Mouse (Mus musculus) liver, embryonic 13.5 days (tissue): ENCODE results near the gene Rab42. TPM values are rescaled to one million over a fixed set of nuclear protein-coding genes. Genes with fewer than 3 reads are reported as not detected.

Experiments used
- ATAC-seq: fragments of 200-750 bp; cut with Nextera tagmentation; 2 replicates; pipeline ENCODE4 v1.8.0; 2017; ENCODE audit warnings: low read depth, mild to moderate bottlenecking, moderate number of reproducible peaks, moderate library complexity
- DNase-seq: peaks from one replicate; pipeline ENCODE4 v3.0.0; 2022
- H3K27ac ChIP-seq: fragments of 300-500 bp; sonication (generic); 2 replicates; pipeline ENCODE4 v1.5.1; 2015; ENCODE audit warnings: moderate library complexity, mild to moderate bottlenecking, inconsistent platforms
- H3K27me3 ChIP-seq: fragments of 300-500 bp; sonication (generic); 2 replicates; pipeline ENCODE4 v1.6.1; 2015; ENCODE audit warnings: mild to moderate bottlenecking, inconsistent platforms
- H3K36me3 ChIP-seq: fragments of 300-500 bp; sonication (generic); 2 replicates; pipeline ENCODE4 v1.6.1; 2015; ENCODE audit warnings: mild to moderate bottlenecking, inconsistent platforms
- H3K4me1 ChIP-seq: fragments of 300-500 bp; sonication (generic); replicated peaks from 2 replicates; pipeline ENCODE4 v1.6.1; 2015; ENCODE audit warnings: inconsistent platforms
- H3K4me2 ChIP-seq: fragments of 300-500 bp; sonication (generic); 2 replicates; pipeline ENCODE4 v1.6.1; 2015; ENCODE audit warnings: inconsistent platforms, mild to moderate bottlenecking, moderate library complexity
- H3K4me3 ChIP-seq: fragments of 300-500 bp; sonication (generic); replicated peaks from 2 replicates; pipeline ENCODE4 v1.5.1; 2015; ENCODE audit warnings: mild to moderate bottlenecking, inconsistent platforms
- H3K9ac ChIP-seq: fragments of 300-500 bp; sonication (generic); 2 replicates; pipeline ENCODE4 v1.6.1; 2015; ENCODE audit warnings: mild to moderate bottlenecking, inconsistent platforms
- H3K9me3 ChIP-seq: fragments of 300-500 bp; sonication (generic); replicated peaks from 2 replicates; pipeline ENCODE4 v1.6.1; 2016; ENCODE audit warnings: inconsistent platforms
- WGBS: fragments of 180-500 bp; shearing (Covaris S2); methylation state at CpG from one replicate; pipeline ENCODE4 v1.1.7; 2015; ENCODE audit not compliant: insufficient replicate concordance; 5-methylcytosine and 5-hydroxymethylcytosine counted together
- polyA plus RNA-seq: library from polyadenylated mRNA; unstranded; fragments of >200 nt; fragmentation: Nextera tagmentation; extraction: Ambion mirVana; gene quantifications from 2 replicates; pipeline ENCODE4 v1.2.1, GENCODE M21; 2015

Gene Rab42
- polyA plus RNA-seq, result 0.44 and 1.2 TPM in 2 replicates

DNA sequence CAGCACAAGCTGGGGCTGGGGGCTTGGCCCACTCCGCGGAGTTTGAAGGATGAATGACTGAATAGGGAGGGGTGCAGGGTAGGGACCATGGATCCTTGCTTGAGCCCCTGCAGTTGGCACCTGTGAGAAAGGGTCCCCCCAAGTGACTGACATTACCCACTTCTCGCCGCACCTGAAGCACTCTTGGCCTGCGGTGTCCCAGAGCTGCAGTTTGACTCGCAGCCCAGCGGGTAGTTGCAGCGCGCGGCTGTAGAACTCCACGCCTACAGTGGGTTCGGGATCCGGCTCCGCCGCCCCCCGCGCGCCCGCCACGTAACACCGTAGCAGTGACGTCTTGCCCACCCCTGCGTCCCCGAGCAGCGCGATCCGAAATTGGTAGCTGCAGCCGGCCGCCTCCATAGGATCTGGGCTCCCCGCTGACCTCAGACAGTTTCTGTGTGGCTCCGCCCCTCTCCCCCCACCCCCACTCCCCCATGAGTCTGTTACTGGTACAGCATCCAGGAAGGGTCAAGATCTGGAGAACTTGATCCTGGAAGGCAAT lies at the start of gene Rab42:
Gene Rab42 (minus strand): TSS at position 447 of the 541 bp plus-strand sequence.
- WGBS, result 2% methylated on average over 31 of the region's 31 CpGs
- ATAC-seq, result peak; percentile 76
- peak within 1 kb of the TSS; percentile 69 for H3K27ac ChIP-seq
- no peaks in the 10 kb centered on the region for H3K36me3 ChIP-seq
- H3K4me1 ChIP-seq, result peaks cover 33% of the 10 kb centered on the region
- H3K9me3 ChIP-seq, result no peaks in the 10 kb centered on the region
- no peaks in the 10 kb centered on the region for H3K27me3 ChIP-seq
- peak within 1 kb of the TSS; percentile 86 for H3K4me2 ChIP-seq
- H3K9ac ChIP-seq, result peak within 1 kb of the TSS; percentile 74
- peak; percentile 50 for DNase-seq
- peak within 1 kb of the TSS; percentile 64 for H3K4me3 ChIP-seq

DNA sequence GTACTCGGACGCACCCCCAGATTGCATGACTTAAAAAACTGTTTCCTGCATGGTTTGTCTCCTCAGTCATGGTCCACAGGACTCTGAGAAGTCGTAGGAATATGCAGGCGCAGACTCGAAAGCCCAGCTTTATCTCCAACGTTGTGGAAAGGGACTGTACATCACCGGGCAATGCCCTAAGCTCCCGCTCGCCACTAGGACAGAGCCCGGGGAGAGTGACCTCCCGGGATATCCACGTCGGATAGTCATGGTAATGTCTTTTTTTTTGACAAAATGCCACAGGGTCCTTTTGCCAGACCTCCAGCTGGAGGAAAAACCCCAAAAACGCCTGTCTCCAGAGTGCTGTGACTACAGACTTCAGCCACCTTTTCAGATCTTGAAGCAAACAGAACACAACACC lies 49.6 kb upstream of the Rab42 start:
- peak overlapping the region; percentile 84 for H3K4me3 ChIP-seq

DNA sequence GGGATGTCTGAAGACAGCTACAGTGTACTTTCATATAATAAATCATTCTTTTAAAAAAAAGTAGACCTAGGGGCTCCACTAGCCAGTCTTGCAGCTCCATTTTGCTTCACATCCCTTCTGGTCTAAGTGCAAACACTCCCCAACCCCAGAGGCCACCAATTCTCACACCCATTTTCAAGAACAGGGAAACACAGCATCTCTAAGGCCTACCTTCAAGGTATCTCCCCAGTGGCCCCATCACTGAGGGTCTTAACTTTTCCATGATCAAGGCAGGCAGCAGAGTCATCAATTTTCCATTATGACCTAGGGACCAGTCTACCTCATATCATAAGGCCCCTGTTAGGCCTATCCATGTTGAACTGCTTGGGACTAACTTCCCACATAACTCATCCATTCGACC lies 48.2 kb upstream of the Rab42 start:
- peak overlapping the region; percentile 92 for H3K9ac ChIP-seq
- peaks cover 61% of the 10 kb centered on the region for H3K4me1 ChIP-seq
- peak overlapping the region; percentile 84 for H3K4me3 ChIP-seq
- no peak for ATAC-seq
- no peaks in the 10 kb centered on the region for H3K27me3 ChIP-seq
- H3K9me3 ChIP-seq, result no peaks in the 10 kb centered on the region
- peak overlapping the region; percentile 77 for H3K4me2 ChIP-seq
- peak overlapping the region; percentile 97 for H3K27ac ChIP-seq
- WGBS, result 13% methylated on average over 1 of the region's 1 CpGs
- H3K36me3 ChIP-seq, result peaks cover 32% of the 10 kb centered on the region
- no peak for DNase-seq

More for the DNA sequence above, 49.6 kb upstream of the Rab42 start:
- no peak for DNase-seq
- peak overlapping the region; percentile 77 for H3K4me2 ChIP-seq
- no peaks in the 10 kb centered on the region for H3K9me3 ChIP-seq
- peak overlapping the region; percentile 92 for H3K9ac ChIP-seq
- H3K4me1 ChIP-seq, result peaks cover 72% of the 10 kb centered on the region
- ATAC-seq, result no peak
- H3K27ac ChIP-seq, result peak overlapping the region; percentile 97
- under 1% methylated on average over 14 of the region's 14 CpGs for WGBS
- H3K27me3 ChIP-seq, result no peaks in the 10 kb centered on the region
- H3K36me3 ChIP-seq, result peaks cover 42% of the 10 kb centered on the region

DNA sequence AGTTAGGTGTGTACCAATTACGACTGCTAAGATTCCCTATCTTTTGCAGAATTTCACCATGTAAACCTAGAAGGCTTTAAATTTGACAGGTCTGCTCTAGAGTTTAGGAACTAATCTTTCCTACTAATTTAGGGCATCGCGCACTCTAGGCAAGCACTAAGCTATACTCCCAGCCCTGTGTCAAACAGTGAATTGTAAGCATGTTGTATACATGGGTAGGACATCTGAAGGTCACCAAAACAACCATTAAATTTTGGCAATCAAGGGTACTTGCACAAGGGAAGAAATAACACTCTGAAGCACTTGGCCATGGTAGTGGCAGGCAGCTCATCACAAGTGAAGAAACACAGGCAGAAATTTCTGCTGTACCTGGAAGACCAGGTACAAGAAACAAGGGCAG lies 47.7 kb upstream of the Rab42 start:
- H3K4me3 ChIP-seq, result peak overlapping the region; percentile 84; the same call in 1 of the 2 replicates

DNA sequence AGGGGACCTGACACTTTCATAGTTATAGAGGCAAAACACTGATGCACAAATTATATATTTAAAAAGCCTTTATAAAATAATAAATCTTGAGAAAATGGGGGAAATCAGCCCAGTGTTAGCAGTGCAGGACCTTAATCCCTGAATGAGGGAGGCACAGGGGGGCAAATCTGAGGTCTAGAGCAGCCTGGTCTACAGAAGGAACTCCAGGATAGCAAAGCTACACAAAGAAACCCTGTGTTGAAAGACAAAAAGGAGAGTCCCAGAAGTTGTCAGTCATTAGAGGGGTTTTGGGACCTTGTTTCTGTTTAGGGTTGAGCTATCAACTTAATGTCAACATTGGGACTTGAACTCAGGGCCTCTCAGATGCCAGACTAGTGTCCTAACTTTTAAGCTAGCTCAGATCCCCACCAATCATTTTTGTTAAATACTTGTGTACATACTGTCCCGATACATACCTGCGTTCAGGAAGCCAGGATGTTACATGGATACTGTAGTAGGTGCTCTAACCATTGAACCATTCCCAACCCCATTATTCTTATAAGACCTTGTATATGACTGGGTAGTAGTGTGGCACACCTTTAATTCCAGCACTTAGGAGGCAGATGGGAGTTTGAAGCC lies 47.0 kb upstream of the Rab42 start:
- Histone ChIP-seq H3K4me2 (0 out of 2 replicates have a peak overlapping the region, but pooled peaks have one; percentile 77), H3K27ac (peak overlapping the region; percentile 97), H3K9ac (0 out of 2 replicates have a peak overlapping the region, but pooled peaks have one; percentile 26), H3K36me3 (peaks cover 29% of the 10 kb centered on the region), H3K9me3 (no peaks in the 10 kb centered on the region), H3K4me1 (peaks cover 57% of the 10 kb centered on the region), H3K4me3 (no peak overlapping the region), H3K27me3 (no peaks in the 10 kb centered on the region)
- 10% methylated on average over 2 of the region's 2 CpGs for WGBS
- DNase-seq, result no peak
- peak; percentile 6 for ATAC-seq

More for the DNA sequence above, 47.7 kb upstream of the Rab42 start:
- peaks cover 61% of the 10 kb centered on the region for H3K4me1 ChIP-seq
- no peaks in the 10 kb centered on the region for H3K27me3 ChIP-seq
- no peak for DNase-seq
- H3K36me3 ChIP-seq, result peaks cover 29% of the 10 kb centered on the region
- H3K9ac ChIP-seq, result peak overlapping the region; percentile 92; the same call in 1 of the 2 replicates
- H3K4me2 ChIP-seq, result peak overlapping the region; percentile 77
- H3K27ac ChIP-seq, result peak overlapping the region; percentile 97
- H3K9me3 ChIP-seq, result no peaks in the 10 kb centered on the region
- WGBS, result 43% methylated on average over 3 of the region's 3 CpGs
- peak; percentile 8; the same call in 1 of the 2 replicates for ATAC-seq

DNA sequence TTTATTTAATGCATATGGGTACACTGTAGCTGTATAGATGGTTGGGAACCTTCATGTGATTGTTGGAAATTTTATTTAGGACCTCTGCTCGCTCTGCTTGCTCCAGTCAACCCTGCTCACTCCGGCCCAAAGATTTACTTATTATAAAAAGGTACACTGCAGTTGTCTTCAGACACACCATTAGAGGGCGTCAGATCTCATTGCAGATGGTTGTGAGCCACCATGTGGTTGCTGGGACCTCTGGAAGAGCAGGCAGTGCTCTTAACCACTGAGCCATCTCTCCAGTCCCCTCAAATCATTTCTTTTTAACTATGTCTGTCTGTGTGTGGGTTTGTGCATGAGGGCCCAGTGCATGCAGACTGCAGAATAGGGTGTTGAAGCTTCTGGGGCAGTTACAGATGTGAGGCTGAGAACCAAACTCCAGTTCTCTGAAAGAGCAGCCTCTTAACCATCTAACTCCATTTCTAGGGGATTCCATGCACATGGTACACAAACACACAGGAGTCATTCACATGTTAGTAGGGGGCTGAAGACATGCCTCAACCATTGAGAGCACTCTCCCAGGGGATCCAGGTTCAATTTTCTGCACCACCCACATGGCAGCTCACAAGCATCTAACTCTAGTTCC lies 46.4 kb upstream of the Rab42 start:
- H3K27me3 ChIP-seq, result no peaks in the 10 kb centered on the region
- H3K27ac ChIP-seq, result peak overlapping the region; percentile 97
- 0 out of 2 replicates have a peak overlapping the region, but pooled peaks have one; percentile 26 for H3K9ac ChIP-seq
- H3K4me1 ChIP-seq, result peaks cover 53% of the 10 kb centered on the region
- H3K36me3 ChIP-seq, result peaks cover 29% of the 10 kb centered on the region
- no peak overlapping the region for H3K4me3 ChIP-seq
- ATAC-seq (no peak), DNase-seq (no peak)
- 40% methylated on average over 3 of the region's 3 CpGs for WGBS
- H3K9me3 ChIP-seq, result no peaks in the 10 kb centered on the region
- H3K4me2 ChIP-seq, result no peak overlapping the region

DNA sequence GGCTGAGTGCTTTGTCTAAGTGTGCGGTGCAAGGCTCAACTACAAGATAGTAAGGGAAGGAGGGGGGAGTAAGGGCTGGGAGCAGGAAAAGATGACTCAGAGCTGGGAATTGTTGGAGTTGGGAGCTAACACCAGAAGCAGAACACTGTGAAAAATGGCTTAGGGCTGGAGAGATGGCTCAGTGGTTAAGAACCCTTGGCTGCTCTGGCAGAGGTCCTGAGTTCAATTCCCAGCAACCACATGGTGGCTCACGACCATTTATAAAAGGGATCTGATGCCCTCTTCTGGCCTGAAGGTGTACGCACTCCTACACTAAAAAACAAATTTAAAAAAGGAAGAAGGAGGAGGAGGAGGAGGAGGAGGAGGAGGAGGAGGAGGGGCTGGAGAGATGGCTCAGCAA lies 43.5 kb upstream of the Rab42 start:
- Histone ChIP-seq H3K27ac (no peak overlapping the region; the same call in 1 of the 2 replicates), H3K27me3 (no peaks in the 10 kb centered on the region), H3K4me2 (no peak overlapping the region; the same call in 1 of the 2 replicates), H3K9ac (no peak overlapping the region), H3K36me3 (peaks cover 30% of the 10 kb centered on the region), H3K4me1 (peaks cover 66% of the 10 kb centered on the region), H3K4me3 (no peak overlapping the region), H3K9me3 (no peaks in the 10 kb centered on the region)
- ATAC-seq (no peak), DNase-seq (no peak)
- WGBS, result 52% methylated on average over 3 of the region's 3 CpGs

DNA sequence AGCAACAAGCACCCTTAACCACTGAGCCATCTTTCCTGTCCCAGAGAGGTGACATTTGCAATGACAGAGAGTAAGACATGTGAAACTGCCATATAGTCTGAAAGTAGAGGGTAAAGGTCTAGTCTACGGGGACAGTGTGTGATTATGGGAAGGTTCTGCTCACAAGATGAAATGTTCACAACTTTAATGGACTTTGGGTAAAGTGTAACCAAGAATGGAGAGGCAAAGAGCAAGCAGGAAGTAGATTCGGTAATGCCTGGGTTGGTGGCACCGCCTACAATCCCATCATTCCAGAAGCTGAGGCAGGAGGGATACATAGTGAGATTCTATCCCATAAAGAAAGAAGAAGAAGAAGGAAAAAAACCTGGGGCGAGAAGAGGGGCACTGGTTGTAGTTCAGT lies 43.1 kb upstream of the Rab42 start:
- Histone ChIP-seq H3K4me1 (peaks cover 66% of the 10 kb centered on the region), H3K9me3 (no peaks in the 10 kb centered on the region), H3K9ac (peak overlapping the region; percentile 92; the same call in 1 of the 2 replicates), H3K4me3 (0 out of 2 replicates have a peak overlapping the region, but pooled peaks have one; percentile 81), H3K27me3 (no peaks in the 10 kb centered on the region), H3K27ac (peak overlapping the region; percentile 39; the same call in 1 of the 2 replicates), H3K36me3 (peaks cover 30% of the 10 kb centered on the region), H3K4me2 (peak overlapping the region; percentile 86)
- 69% methylated on average over 4 of the region's 4 CpGs for WGBS
- no peak for DNase-seq
- no peak for ATAC-seq

DNA sequence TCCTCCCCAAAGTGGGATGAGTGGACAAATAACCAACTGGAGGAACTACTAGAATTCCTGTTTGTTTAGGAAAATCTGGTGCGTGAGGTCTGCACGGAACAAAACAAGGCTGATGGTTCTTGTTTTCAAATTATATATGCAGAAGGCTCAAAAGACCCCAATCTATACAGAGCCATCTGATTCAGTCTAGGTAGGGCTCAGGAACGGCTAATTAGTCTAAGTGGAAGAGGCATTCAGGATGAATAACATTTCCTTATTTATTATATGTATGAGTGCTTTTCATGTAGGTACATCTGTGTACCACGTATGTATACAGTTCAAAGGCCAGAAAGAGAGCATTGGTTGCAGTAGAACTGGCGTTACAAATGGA lies 42.6 kb upstream of the Rab42 start:
- 43% methylated on average over 5 of the region's 5 CpGs for WGBS
- no peak for ATAC-seq
- H3K4me3 ChIP-seq, result peak overlapping the region; percentile 81

DNA sequence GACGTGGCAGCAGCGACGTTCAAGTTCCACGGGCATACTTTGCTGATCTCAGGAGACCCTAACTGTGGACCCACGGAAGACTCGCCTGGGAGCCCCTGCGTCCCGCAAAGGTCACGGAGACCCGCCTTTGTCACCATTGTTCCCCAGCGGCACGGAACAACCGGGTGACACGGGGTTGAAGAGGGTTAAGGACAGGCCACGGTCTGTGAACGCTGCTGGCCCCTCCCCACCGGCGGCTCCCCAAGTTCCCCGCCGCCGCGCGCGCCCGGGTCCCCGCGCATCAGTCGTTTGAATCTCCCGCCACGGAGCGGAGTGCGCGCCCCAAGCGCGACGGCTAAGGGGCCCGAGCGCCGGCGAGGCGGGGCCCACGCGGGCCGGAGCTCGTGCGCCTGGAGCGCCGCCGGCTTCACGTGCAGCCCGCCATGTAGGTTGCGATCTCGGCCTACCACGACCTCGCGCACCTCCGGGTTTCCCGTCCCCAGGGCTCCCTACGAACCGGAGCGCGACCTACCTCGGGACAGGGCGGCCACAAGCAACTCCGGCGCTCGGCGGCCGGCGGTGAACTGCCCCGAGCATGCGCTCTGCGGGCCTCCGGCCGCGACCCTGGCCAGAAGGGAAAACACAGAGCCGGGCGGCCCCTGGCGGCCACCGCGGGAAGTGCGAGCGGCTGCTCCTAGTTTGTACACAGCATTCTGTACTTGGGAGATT lies 42.1 kb upstream of the Rab42 start:
- Histone ChIP-seq H3K27me3 (no peaks in the 10 kb centered on the region), H3K4me3 (peak overlapping the region; percentile 81), H3K9ac (peak overlapping the region; percentile 92), H3K4me2 (peak overlapping the region; percentile 86), H3K27ac (peak overlapping the region; percentile 90), H3K4me1 (peaks cover 66% of the 10 kb centered on the region), H3K36me3 (peaks cover 28% of the 10 kb centered on the region), H3K9me3 (no peaks in the 10 kb centered on the region)
- DNase-seq (peak; percentile 89), ATAC-seq (peak; percentile 83)
- under 1% methylated on average over 83 of the region's 83 CpGs for WGBS

More for the DNA sequence above, 42.6 kb upstream of the Rab42 start:
- H3K27me3 ChIP-seq, result no peaks in the 10 kb centered on the region
- no peaks in the 10 kb centered on the region for H3K9me3 ChIP-seq
- H3K4me2 ChIP-seq, result peak overlapping the region; percentile 86
- 0 out of 2 replicates have a peak overlapping the region, but pooled peaks have one; percentile 39 for H3K27ac ChIP-seq
- peaks cover 66% of the 10 kb centered on the region for H3K4me1 ChIP-seq
- peak overlapping the region; percentile 92 for H3K9ac ChIP-seq
- DNase-seq, result no peak
- peaks cover 28% of the 10 kb centered on the region for H3K36me3 ChIP-seq
